Mouse (Mus musculus) MEL (cell line): ENCODE results near the gene Ube3c. TPM values are rescaled to one million over a fixed set of nuclear protein-coding genes. Genes with fewer than 3 reads are reported as not detected.

ENCODE experiments used
- polyA plus RNA-seq, 2 experiments: library from polyadenylated mRNA; stranded (reverse) in 1 of 2; unstranded in 1 of 2; fragments of >175 nt in 1 of 2; fragments of >200 nt in 1 of 2; gene quantifications; 2 replicates each; pipeline versions ENCODE4 v1.2.1 to v1.2.4; 2012; ENCODE audit warnings: low replicate concordance in 2 of 2, low read depth in 1 of 2; ENCODE audit not compliant: insufficient read length in 2 of 2, insufficient read depth in 1 of 2, missing spikeins in 1 of 2
- total RNA-seq: library from RNA; depleted of rRNA; stranded (reverse); fragments of 300-350 nt; gene quantifications from 2 replicates; pipeline ENCODE4 v1.2.3, GENCODE M21; 2012; rRNA removed

Ube3c gene
- total and polyA plus RNA-seq, 3 experiments, result 34.7 to 39.6 TPM; not detected in 1

Other genes with a start within 250 kb of the Ube3c start
- not detected in 2 replicates for gene Lmbr1, start 190.9 kb upstream of the Ube3c start, total RNA-seq
- not detected for gene Lmbr1, start 190.9 kb upstream of the Ube3c start, polyA plus RNA-seq
- gene Nom1, start 134.6 kb upstream of the Ube3c start, total RNA-seq, result 60.2 and 67.3 TPM in 2 replicates
- 10 to 100 TPM in 1 of 2 experiments, not detected in 1; 41.4 TPM for gene Nom1, start 134.6 kb upstream of the Ube3c start, polyA plus RNA-seq
- not detected in 2 replicates for gene Mnx1, start 90.8 kb upstream of the Ube3c start, total RNA-seq
- gene Mnx1, start 90.8 kb upstream of the Ube3c start, polyA plus RNA-seq, result not detected
- 125 and 131 TPM in 2 replicates for gene Dnajb6, start 166.4 kb downstream of the Ube3c start, total RNA-seq
- gene Dnajb6, start 166.4 kb downstream of the Ube3c start, polyA plus RNA-seq, result 100 to 1,000 TPM in 1 of 2 experiments, not detected in 1; 157 TPM
- gene Gm5129, start 166.7 kb downstream of the Ube3c start, total RNA-seq, result 1.0 TPM in 1 of 2 replicates, not detected in the other
- gene Gm5129, start 166.7 kb downstream of the Ube3c start, polyA plus RNA-seq, result not detected